In genomic region chr9:14160207-14160606, GRCm38 (mm10) we compare ENCODE assay signal across 21 mouse cellular contexts.
"Had no signal": no experiment of that assay in that cellular context is flagged by ENCODE, and none has a peak within 500 bp of the region (broad histone marks: within the 10 kb centered on the region; RNA-seq: fewer than 3 reads in every experiment).

No protein-coding gene starts in this region.

- H3K4me2 ChIP-seq: limb, embryonic 12.5 days; limb, embryonic 15.5 days; liver, embryonic 11.5 days; lung, embryonic 14.5 days; midbrain, embryonic 12.5 days; midbrain, embryonic 15.5 days had no signal

- H3K4me1 ChIP-seq: midbrain, embryonic 15.5 days had no signal

- DNase-seq: kidney, adult 18-20 months; kidney, adult 9 months; kidney, postnatal 25 days; left cerebral cortex, postnatal 4 days; liver, postnatal 0 days; lung, embryonic 14.5 days; lung, postnatal 36 days; retina, postnatal 1 day; right cerebral cortex, postnatal 25 days; spleen, adult 18-20 months; thymus, adult 2 months; thymus, postnatal 14 days had no signal

- ATAC-seq: inflammation-experienced regulatory T-cells, adult 6 months; intestine, embryonic 16.5 days; liver, postnatal 0 days; lung, postnatal 0 days; midbrain, embryonic 15.5 days had no signal

- H3K36me3 ChIP-seq: limb, embryonic 12.5 days; limb, embryonic 15.5 days; midbrain, embryonic 12.5 days; midbrain, embryonic 15.5 days had no signal

- H3K27ac ChIP-seq: limb, embryonic 12.5 days; limb, embryonic 15.5 days; liver, embryonic 14.5 days; midbrain, embryonic 12.5 days; midbrain, embryonic 15.5 days had no signal

- H3K9ac ChIP-seq: limb, embryonic 12.5 days; limb, embryonic 15.5 days; liver, embryonic 14.5 days; liver, postnatal 0 days; lung, embryonic 14.5 days; midbrain, embryonic 12.5 days; midbrain, embryonic 15.5 days had no signal

- H3K9me3 ChIP-seq: limb, embryonic 15.5 days had no signal

- H3K4me3 ChIP-seq: limb, embryonic 12.5 days; limb, embryonic 15.5 days; midbrain, embryonic 12.5 days; midbrain, embryonic 15.5 days had no signal

- H3K27me3 ChIP-seq: limb, embryonic 12.5 days; limb, embryonic 15.5 days; midbrain, embryonic 12.5 days; midbrain, embryonic 15.5 days had no signal
